Mouse (Mus musculus) stomach, embryonic 15.5 days (tissue): Measurements from ENCODE around the gene Otoa. TPM values are rescaled to one million over a fixed set of nuclear protein-coding genes. Genes with fewer than 3 reads are reported as not detected.

Source experiments
- ATAC-seq: fragments of 200-750 bp; cut with Nextera tagmentation; 2 replicates; pipeline ENCODE4 v1.8.0; 2017; ENCODE audit warnings: low read depth, moderate number of reproducible peaks, moderate TSS enrichment; ENCODE audit not compliant: insufficient read depth, low FRiP score
- H3K27ac ChIP-seq: fragments of 300-500 bp; sonication (generic); 2 replicates; pipeline ENCODE4 v1.5.1; 2015; ENCODE audit warnings: mild to moderate bottlenecking, inconsistent platforms
- H3K27me3 ChIP-seq: fragments of 300-500 bp; sonication (generic); replicated peaks from 2 replicates; pipeline ENCODE4 v1.6.1; 2015; ENCODE audit warnings: inconsistent platforms
- H3K36me3 ChIP-seq: fragments of 300-500 bp; sonication (generic); 2 replicates; pipeline ENCODE4 v1.6.1; 2015; ENCODE audit warnings: inconsistent platforms
- H3K4me1 ChIP-seq: fragments of 300-500 bp; sonication (generic); 2 replicates; pipeline ENCODE4 v1.6.1; 2015; ENCODE audit warnings: inconsistent platforms
- H3K4me2 ChIP-seq: fragments of 300-500 bp; sonication (generic); 2 replicates; pipeline ENCODE4 v1.6.1; 2015; ENCODE audit warnings: mild to moderate bottlenecking, inconsistent platforms
- H3K4me3 ChIP-seq: fragments of 300-500 bp; sonication (generic); replicated peaks from 2 replicates; pipeline ENCODE4 v1.5.1; 2015; ENCODE audit warnings: inconsistent platforms
- H3K9ac ChIP-seq: fragments of 300-500 bp; sonication (generic); 2 replicates; pipeline ENCODE4 v1.6.1; 2015; ENCODE audit warnings: inconsistent platforms
- H3K9me3 ChIP-seq: fragments of 300-500 bp; sonication (generic); 2 replicates; pipeline ENCODE4 v1.6.1; 2016; ENCODE audit warnings: inconsistent platforms
- WGBS: fragments of 180-500 bp; shearing (Covaris S2); methylation state at CpG from one replicate; pipeline ENCODE4 v1.1.7; 2015; 5-methylcytosine and 5-hydroxymethylcytosine counted together
- polyA plus RNA-seq: library from polyadenylated mRNA; unstranded; fragments of >200 nt; fragmentation: Nextera tagmentation; extraction: Ambion mirVana; gene quantifications from 2 replicates; pipeline ENCODE4 v1.2.1, GENCODE M21; 2015

Gene Otoa
- polyA plus RNA-seq, 1 experiment from 2014 or later: 0.23 TPM

GRCm38 (mm10) chr7:121053071-121053470 is 28.4 kb upstream of the Otoa start:
- no peak for ATAC-seq
- Histone ChIP-seq H3K9me3 (no peaks in the 10 kb centered on the region), H3K27me3 (no peaks in the 10 kb centered on the region), H3K4me2 (no peak overlapping the region), H3K4me3 (no peak overlapping the region), H3K27ac (no peak overlapping the region), H3K4me1 (no peaks in the 10 kb centered on the region), H3K36me3 (0 out of 2 replicates have a peak, but pooled peaks cover 2% of the 10 kb centered on the region), H3K9ac (no peak overlapping the region)
- 85% methylated on average over 4 of the region's 4 CpGs for WGBS

GRCm38 (mm10) chr7:121059477-121060218 is 21.8 kb upstream of the Otoa start:
- 65% methylated on average over 6 of the region's 6 CpGs for WGBS
- no peak overlapping the region for H3K9ac ChIP-seq
- no peak overlapping the region for H3K4me2 ChIP-seq
- H3K9me3 ChIP-seq: no peaks in the 10 kb centered on the region
- no peak overlapping the region for H3K4me3 ChIP-seq
- no peaks in the 10 kb centered on the region for H3K36me3 ChIP-seq
- no peak for ATAC-seq
- no peak overlapping the region for H3K27ac ChIP-seq
- H3K4me1 ChIP-seq: no peaks in the 10 kb centered on the region
- H3K27me3 ChIP-seq: no peaks in the 10 kb centered on the region

- H3K4me2 ChIP-seq: no peak overlapping the region
- 44% methylated on average over 4 of the region's 4 CpGs for WGBS
- no peaks in the 10 kb centered on the region for H3K9me3 ChIP-seq
- H3K4me1 ChIP-seq: no peaks in the 10 kb centered on the region
- no peaks in the 10 kb centered on the region for H3K27me3 ChIP-seq
- no peak overlapping the region for H3K27ac ChIP-seq
- no peak overlapping the region for H3K9ac ChIP-seq
- no peak for ATAC-seq
- H3K4me3 ChIP-seq: no peak overlapping the region
- H3K36me3 ChIP-seq: peaks cover 11% of the 10 kb centered on the region; the same call in 1 of the 2 replicates
These were observed 17.1 kb upstream of the Otoa start for GRCm38 (mm10) chr7:121064309-121064708.

- Histone ChIP-seq H3K36me3 (peaks cover 18% of the 10 kb centered on the region), H3K9me3 (no peaks in the 10 kb centered on the region), H3K4me1 (no peaks in the 10 kb centered on the region), H3K9ac (no peak overlapping the region), H3K4me3 (no peak overlapping the region), H3K27ac (no peak overlapping the region), H3K27me3 (no peaks in the 10 kb centered on the region), H3K4me2 (no peak overlapping the region)
- 89% methylated on average over 4 of the region's 4 CpGs for WGBS
- no peak for ATAC-seq
These were observed 10.2 kb upstream of the Otoa start for GRCm38 (mm10) chr7:121071276-121071675.

- no peak overlapping the region for H3K27ac ChIP-seq
- H3K4me3 ChIP-seq: no peak overlapping the region
- no peak overlapping the region for H3K4me2 ChIP-seq
- H3K9ac ChIP-seq: no peak overlapping the region
- no peaks in the 10 kb centered on the region for H3K4me1 ChIP-seq
- WGBS: 58% methylated on average over 5 of the region's 5 CpGs
- no peaks in the 10 kb centered on the region for H3K27me3 ChIP-seq
- peaks cover 26% of the 10 kb centered on the region for H3K36me3 ChIP-seq
- no peak for ATAC-seq
- no peaks in the 10 kb centered on the region for H3K9me3 ChIP-seq
These were observed 8.9 kb upstream of the Otoa start for GRCm38 (mm10) chr7:121072506-121072905.

- H3K4me2 ChIP-seq: no peak within 1 kb of the TSS
- ATAC-seq: no peak
- 55% methylated on average over 11 of the region's 11 CpGs for WGBS
- no peaks in the 10 kb centered on the region for H3K4me1 ChIP-seq
- H3K36me3 ChIP-seq: peaks cover 27% of the 10 kb centered on the region
- peak within 1 kb of the TSS; percentile 52 for H3K27ac ChIP-seq
- H3K9ac ChIP-seq: no peak within 1 kb of the TSS
- no peaks in the 10 kb centered on the region for H3K9me3 ChIP-seq
- H3K4me3 ChIP-seq: 0 out of 2 replicates have a peak within 1 kb of the TSS, but pooled peaks have one; percentile 8
- no peaks in the 10 kb centered on the region for H3K27me3 ChIP-seq
These were observed 7.2 kb upstream of the Otoa start, which contains the start of gene Igsf6 for GRCm38 (mm10) chr7:121074281-121074680. Gene Igsf6, minus strand, starts transcription at chr7:121074572.

- no peak overlapping the region for H3K9ac ChIP-seq
- no peaks in the 10 kb centered on the region for H3K27me3 ChIP-seq
- no peak overlapping the region for H3K4me3 ChIP-seq
- H3K36me3 ChIP-seq: peaks cover 24% of the 10 kb centered on the region
- H3K27ac ChIP-seq: peak overlapping the region; percentile 52; the same call in 1 of the 2 replicates
- H3K9me3 ChIP-seq: no peaks in the 10 kb centered on the region
- WGBS: 77% methylated on average over 6 of the region's 6 CpGs
- H3K4me2 ChIP-seq: no peak overlapping the region
- no peaks in the 10 kb centered on the region for H3K4me1 ChIP-seq
- ATAC-seq: no peak
These were observed 6.5 kb upstream of the Otoa start for GRCm38 (mm10) chr7:121074801-121075400.

GRCm38 (mm10) chr7:121075416-121075815 is 6.0 kb upstream of the Otoa start:
- Histone ChIP-seq H3K4me2 (no peak overlapping the region), H3K9me3 (no peaks in the 10 kb centered on the region), H3K9ac (no peak overlapping the region), H3K4me1 (no peaks in the 10 kb centered on the region), H3K27ac (0 out of 2 replicates have a peak overlapping the region, but pooled peaks have one; percentile 17), H3K27me3 (no peaks in the 10 kb centered on the region), H3K36me3 (peaks cover 23% of the 10 kb centered on the region), H3K4me3 (no peak overlapping the region)
- ATAC-seq: no peak
- 76% methylated on average over 5 of the region's 5 CpGs for WGBS

- Histone ChIP-seq H3K36me3 (peaks cover 11% of the 10 kb centered on the region), H3K4me1 (no peaks in the 10 kb centered on the region), H3K4me2 (no peak overlapping the region), H3K4me3 (no peak overlapping the region), H3K9me3 (no peaks in the 10 kb centered on the region), H3K9ac (no peak overlapping the region), H3K27ac (no peak overlapping the region), H3K27me3 (no peaks in the 10 kb centered on the region)
- WGBS: 91% methylated on average over 6 of the region's 6 CpGs
- ATAC-seq: no peak
These were observed 4.1 kb upstream of the Otoa start for GRCm38 (mm10) chr7:121077311-121077710.

GRCm38 (mm10) chr7:121077829-121078228 is 3.6 kb upstream of the Otoa start:
- peaks cover 11% of the 10 kb centered on the region for H3K36me3 ChIP-seq
- no peaks in the 10 kb centered on the region for H3K9me3 ChIP-seq
- ATAC-seq: peak; percentile 54; the same call in 1 of the 2 replicates
- H3K4me2 ChIP-seq: no peak overlapping the region
- WGBS: 25% methylated on average over 5 of the region's 5 CpGs
- H3K9ac ChIP-seq: no peak overlapping the region
- H3K27me3 ChIP-seq: no peaks in the 10 kb centered on the region
- H3K4me3 ChIP-seq: no peak overlapping the region
- no peak overlapping the region for H3K27ac ChIP-seq
- H3K4me1 ChIP-seq: no peaks in the 10 kb centered on the region

GRCm38 (mm10) chr7:121081816-121082215 is 366 bp downstream of the Otoa start:
- H3K27ac ChIP-seq: no peak overlapping the region
- no peaks in the 10 kb centered on the region for H3K27me3 ChIP-seq
- no peak overlapping the region for H3K4me3 ChIP-seq
- peaks cover 10% of the 10 kb centered on the region for H3K36me3 ChIP-seq
- WGBS: 71% methylated on average over 2 of the region's 2 CpGs
- ATAC-seq: no peak
- no peak overlapping the region for H3K9ac ChIP-seq
- 0 out of 2 replicates have a peak, but pooled peaks cover 7% of the 10 kb centered on the region for H3K4me1 ChIP-seq
- no peak overlapping the region for H3K4me2 ChIP-seq
- H3K9me3 ChIP-seq: no peaks in the 10 kb centered on the region

GRCm38 (mm10) chr7:121082949-121083513 is 1.6 kb downstream of the Otoa start:
- no peak overlapping the region for H3K4me3 ChIP-seq
- H3K9me3 ChIP-seq: no peaks in the 10 kb centered on the region
- no peaks in the 10 kb centered on the region for H3K27me3 ChIP-seq
- ATAC-seq: no peak
- H3K36me3 ChIP-seq: 0 out of 2 replicates have a peak, but pooled peaks cover 4% of the 10 kb centered on the region
- no peak overlapping the region for H3K27ac ChIP-seq
- WGBS: 67% methylated on average over 9 of the region's 9 CpGs
- H3K9ac ChIP-seq: no peak overlapping the region
- H3K4me1 ChIP-seq: 0 out of 2 replicates have a peak, but pooled peaks cover 7% of the 10 kb centered on the region
- no peak overlapping the region for H3K4me2 ChIP-seq
